Mouse (Mus musculus) embryonic facial prominence, embryonic 13.5 days (tissue): ENCODE data around the gene Slc25a45. TPM values are rescaled to one million over a fixed set of nuclear protein-coding genes. Genes with fewer than 3 reads are reported as not detected.

ENCODE experiments used
- ATAC-seq: fragments of 200-750 bp; cut with Nextera tagmentation; 2 replicates; pipeline ENCODE4 v1.8.0; 2017; ENCODE audit warnings: low read depth; ENCODE audit not compliant: insufficient number of reproducible peaks, insufficient read depth, low FRiP score, low TSS enrichment
- H3K27ac ChIP-seq: fragments of 300-500 bp; sonication (generic); 2 replicates; pipeline ENCODE4 v1.5.1; 2015; ENCODE audit warnings: moderate library complexity, mild to moderate bottlenecking, inconsistent platforms
- H3K27me3 ChIP-seq: fragments of 300-500 bp; sonication (generic); 2 replicates; pipeline ENCODE4 v1.6.1; 2015; ENCODE audit warnings: mild to moderate bottlenecking, inconsistent platforms
- H3K36me3 ChIP-seq: fragments of 300-500 bp; sonication (generic); 2 replicates; pipeline ENCODE4 v1.6.1; 2015; ENCODE audit warnings: mild to moderate bottlenecking, inconsistent platforms
- H3K4me1 ChIP-seq: fragments of 300-500 bp; sonication (generic); 2 replicates; pipeline ENCODE4 v1.6.1; 2015; ENCODE audit warnings: inconsistent platforms
- H3K4me2 ChIP-seq: fragments of 300-500 bp; sonication (generic); 2 replicates; pipeline ENCODE4 v1.6.1; 2015; ENCODE audit warnings: moderate library complexity, mild to moderate bottlenecking, inconsistent platforms
- H3K4me3 ChIP-seq: fragments of 300-500 bp; sonication (generic); 2 replicates; pipeline ENCODE4 v1.5.1; 2015; ENCODE audit warnings: mild to moderate bottlenecking, inconsistent platforms
- H3K9ac ChIP-seq: fragments of 300-500 bp; sonication (generic); 2 replicates; pipeline ENCODE4 v1.6.1; 2015; ENCODE audit warnings: mild to moderate bottlenecking, inconsistent platforms
- H3K9me3 ChIP-seq: fragments of 300-500 bp; sonication (generic); 2 replicates; pipeline ENCODE4 v1.6.1; 2016; ENCODE audit warnings: inconsistent platforms
- WGBS: fragments of 180-500 bp; shearing (Covaris S2); methylation state at CpG from one replicate; pipeline ENCODE4 v1.1.7; 2015; ENCODE audit warnings: mixed read lengths; 5-methylcytosine and 5-hydroxymethylcytosine counted together
- polyA plus RNA-seq: library from polyadenylated mRNA; unstranded; fragments of >200 nt; fragmentation: Nextera tagmentation; extraction: Ambion mirVana; gene quantifications from 2 replicates; pipeline ENCODE4 v1.2.1, GENCODE M21; 2015

Slc25a45 gene
- polyA plus RNA-seq, 1 experiment from 2014 or later: 4.5 TPM

GRCm38 (mm10) chr19:5841999-5842784 lies 35.4 kb upstream of the Slc25a45 start:
- 71% methylated on average over 5 of the region's 5 CpGs for WGBS
- Histone ChIP-seq H3K27ac (peak overlapping the region; percentile 98; the same call in 1 of the 2 replicates), H3K4me1 (peaks cover 63% of the 10 kb centered on the region), H3K9me3 (no peaks in the 10 kb centered on the region), H3K9ac (0 out of 2 replicates have a peak overlapping the region, but pooled peaks have one; percentile 16), H3K4me2 (peak overlapping the region; percentile 63), H3K4me3 (peak overlapping the region; percentile 17), H3K36me3 (no peaks in the 10 kb centered on the region), H3K27me3 (no peaks in the 10 kb centered on the region)
- ATAC-seq: no peak

- Histone ChIP-seq H3K36me3 (no peaks in the 10 kb centered on the region), H3K9me3 (no peaks in the 10 kb centered on the region), H3K4me1 (peaks cover 72% of the 10 kb centered on the region), H3K4me2 (peak overlapping the region; percentile 63), H3K27ac (peak overlapping the region; percentile 98; the same call in 1 of the 2 replicates), H3K9ac (peak overlapping the region; percentile 73; the same call in 1 of the 2 replicates), H3K4me3 (peak overlapping the region; percentile 42), H3K27me3 (no peaks in the 10 kb centered on the region)
- 69% methylated on average over 9 of the region's 9 CpGs for WGBS
- no peak for ATAC-seq
Observed at GRCm38 (mm10) chr19:5842785-5843730, 34.5 kb upstream of the Slc25a45 start.

- ATAC-seq: no peak
Observed at GRCm38 (mm10) chr19:5843781-5844691, 33.6 kb upstream of the Slc25a45 start.

GRCm38 (mm10) chr19:5844831-5845318 lies 32.7 kb upstream of the Slc25a45 start:
- Histone ChIP-seq H3K4me2 (peak overlapping the region; percentile 63), H3K27ac (peak overlapping the region; percentile 98), H3K9ac (peak overlapping the region; percentile 73), H3K27me3 (no peaks in the 10 kb centered on the region), H3K36me3 (no peaks in the 10 kb centered on the region), H3K4me3 (peak overlapping the region; percentile 42), H3K4me1 (peaks cover 90% of the 10 kb centered on the region), H3K9me3 (no peaks in the 10 kb centered on the region)
- no peak for ATAC-seq
- WGBS: 77% methylated on average over 12 of the region's 12 CpGs

More at GRCm38 (mm10) chr19:5843781-5844691, 33.6 kb upstream of the Slc25a45 start:
- peak overlapping the region; percentile 98 for H3K27ac ChIP-seq
- H3K36me3 ChIP-seq: no peaks in the 10 kb centered on the region
- 84% methylated on average over 30 of the region's 30 CpGs for WGBS
- H3K9ac ChIP-seq: peak overlapping the region; percentile 73
- H3K4me1 ChIP-seq: peaks cover 81% of the 10 kb centered on the region
- peak overlapping the region; percentile 42 for H3K4me3 ChIP-seq
- H3K4me2 ChIP-seq: peak overlapping the region; percentile 63
- H3K27me3 ChIP-seq: no peaks in the 10 kb centered on the region
- H3K9me3 ChIP-seq: no peaks in the 10 kb centered on the region

GRCm38 (mm10) chr19:5845319-5846135 lies 32.1 kb upstream of the Slc25a45 start:
- Histone ChIP-seq H3K9me3 (no peaks in the 10 kb centered on the region), H3K4me3 (peak overlapping the region; percentile 42), H3K4me1 (peaks cover 93% of the 10 kb centered on the region), H3K36me3 (no peaks in the 10 kb centered on the region), H3K27me3 (no peaks in the 10 kb centered on the region), H3K9ac (peak overlapping the region; percentile 73), H3K27ac (peak overlapping the region; percentile 98), H3K4me2 (peak overlapping the region; percentile 63)
- WGBS: 4% methylated on average over 45 of the region's 45 CpGs
- peak; percentile 49; the same call in 1 of the 2 replicates for ATAC-seq

GRCm38 (mm10) chr19:5846154-5846553 lies 31.5 kb upstream of the Slc25a45 start:
- Histone ChIP-seq H3K36me3 (peaks cover 4% of the 10 kb centered on the region; the same call in 1 of the 2 replicates), H3K4me2 (peak overlapping the region; percentile 63), H3K4me3 (peak overlapping the region; percentile 42), H3K27ac (peak overlapping the region; percentile 98), H3K9me3 (no peaks in the 10 kb centered on the region), H3K27me3 (no peaks in the 10 kb centered on the region), H3K9ac (peak overlapping the region; percentile 73), H3K4me1 (peaks cover 88% of the 10 kb centered on the region)
- WGBS: 0% methylated on average over 7 of the region's 7 CpGs
- 0 out of 2 replicates have a peak, but pooled peaks have one; percentile 1 for ATAC-seq

GRCm38 (mm10) chr19:5846557-5847305 lies 30.9 kb upstream of the Slc25a45 start:
- ATAC-seq: peak; percentile 71; the same call in 1 of the 2 replicates
- peak overlapping the region; percentile 63 for H3K4me2 ChIP-seq
- peaks cover 85% of the 10 kb centered on the region for H3K4me1 ChIP-seq
- H3K9ac ChIP-seq: peak overlapping the region; percentile 73
- no peaks in the 10 kb centered on the region for H3K27me3 ChIP-seq
- peak overlapping the region; percentile 98 for H3K27ac ChIP-seq
- H3K4me3 ChIP-seq: peak overlapping the region; percentile 42
- peaks cover 10% of the 10 kb centered on the region for H3K36me3 ChIP-seq
- no peaks in the 10 kb centered on the region for H3K9me3 ChIP-seq
- whole genome bisulfite sequencing: 4% methylated on average over 16 of the region's 16 CpGs

GRCm38 (mm10) chr19:5847306-5847796 lies 30.3 kb upstream of the Slc25a45 start:
- peak overlapping the region; percentile 63 for H3K4me2 ChIP-seq
- H3K4me1 ChIP-seq: peaks cover 80% of the 10 kb centered on the region
- H3K4me3 ChIP-seq: 0 out of 2 replicates have a peak overlapping the region, but pooled peaks have one; percentile 42
- no peaks in the 10 kb centered on the region for H3K9me3 ChIP-seq
- peak overlapping the region; percentile 98 for H3K27ac ChIP-seq
- no peaks in the 10 kb centered on the region for H3K27me3 ChIP-seq
- 43% methylated on average over 4 of the region's 4 CpGs for WGBS
- no peak for ATAC-seq
- peak overlapping the region; percentile 73 for H3K9ac ChIP-seq
- peaks cover 16% of the 10 kb centered on the region for H3K36me3 ChIP-seq

GRCm38 (mm10) chr19:5848032-5848825 lies 29.4 kb upstream of the Slc25a45 start:
- Histone ChIP-seq H3K4me2 (peak overlapping the region; percentile 63), H3K9ac (peak overlapping the region; percentile 73), H3K27me3 (no peaks in the 10 kb centered on the region), H3K36me3 (peaks cover 25% of the 10 kb centered on the region), H3K4me1 (peaks cover 71% of the 10 kb centered on the region), H3K4me3 (no peak overlapping the region), H3K27ac (peak overlapping the region; percentile 98), H3K9me3 (no peaks in the 10 kb centered on the region)
- no peak for ATAC-seq
- WGBS: 32% methylated on average over 14 of the region's 14 CpGs
